Mouse (Mus musculus) embryonic facial prominence, embryonic 14.5 days (tissue): ENCODE results near the gene Tm9sf1. TPM values are rescaled to one million over a fixed set of nuclear protein-coding genes. Genes with fewer than 3 reads are reported as not detected.
A peak's percentile ranks its signal among the peaks of the same experiment; 100 is the strongest.

Experiments
- ATAC-seq: fragments of 200-750 bp; cut with Nextera tagmentation; 2 replicates; pipeline ENCODE4 v1.8.0; 2017; ENCODE audit warnings: low read depth, moderate number of reproducible peaks, moderate TSS enrichment
- DNase-seq: peaks from one replicate; pipeline ENCODE4 v3.0.0-alpha.2; 2015; ENCODE audit warnings: low spot score
- H3K27ac ChIP-seq: fragments of 300-500 bp; sonication (generic); replicated peaks from 2 replicates; pipeline ENCODE4 v1.5.1; 2014; ENCODE audit warnings: low read depth, mild to moderate bottlenecking, low read length, moderate library complexity
- H3K27me3 ChIP-seq: fragments of 300-500 bp; sonication (generic); replicated peaks from 2 replicates; pipeline ENCODE4 v1.6.1; 2014; ENCODE audit warnings: low read length; ENCODE audit not compliant: control insufficient read depth, insufficient read depth
- H3K36me3 ChIP-seq: fragments of 300-500 bp; sonication (generic); 2 replicates; pipeline ENCODE4 v1.6.1; 2014; ENCODE audit warnings: low read length, mixed read lengths; ENCODE audit not compliant: control insufficient read depth, insufficient read depth
- H3K4me1 ChIP-seq: fragments of 300-500 bp; sonication (generic); 2 replicates; pipeline ENCODE4 v1.6.1; 2014; ENCODE audit warnings: antibody characterized with exemption, low read length; ENCODE audit not compliant: control insufficient read depth, insufficient read depth
- H3K4me2 ChIP-seq: fragments of 300-500 bp; sonication (generic); 2 replicates; pipeline ENCODE4 v1.6.1; 2014; ENCODE audit warnings: low read depth, mild to moderate bottlenecking, low read length, moderate library complexity, mixed read lengths
- H3K4me3 ChIP-seq: fragments of 300-500 bp; sonication (generic); 2 replicates; pipeline ENCODE4 v1.5.1; 2014; ENCODE audit warnings: low read depth, mild to moderate bottlenecking, low read length
- H3K9ac ChIP-seq: fragments of 300-500 bp; sonication (generic); 2 replicates; pipeline ENCODE4 v1.6.1; 2014; ENCODE audit warnings: low read depth, mild to moderate bottlenecking, low read length, moderate library complexity, mixed read lengths
- H3K9me3 ChIP-seq: fragments of 300-500 bp; sonication (generic); 2 replicates; pipeline ENCODE4 v1.6.1; 2016; ENCODE audit warnings: low read length; ENCODE audit not compliant: control insufficient read depth
- WGBS: fragments of 180-500 bp; shearing (Covaris S2); extraction: QIAGEN DNeasy Blood & Tissue Kit; methylation state at CpG from one replicate; pipeline ENCODE4 v1.1.7; 2014; 5-methylcytosine and 5-hydroxymethylcytosine counted together
- polyA plus RNA-seq: library from polyadenylated mRNA; unstranded; fragments of >200 nt; fragmentation: Nextera tagmentation; extraction: Ambion mirVana; gene quantifications from 2 replicates; pipeline ENCODE4 v1.2.1, GENCODE M21; 2014

Tm9sf1 gene
- polyA plus RNA-seq, 1 experiment from 2014 or later, result 106 TPM

DNA sequence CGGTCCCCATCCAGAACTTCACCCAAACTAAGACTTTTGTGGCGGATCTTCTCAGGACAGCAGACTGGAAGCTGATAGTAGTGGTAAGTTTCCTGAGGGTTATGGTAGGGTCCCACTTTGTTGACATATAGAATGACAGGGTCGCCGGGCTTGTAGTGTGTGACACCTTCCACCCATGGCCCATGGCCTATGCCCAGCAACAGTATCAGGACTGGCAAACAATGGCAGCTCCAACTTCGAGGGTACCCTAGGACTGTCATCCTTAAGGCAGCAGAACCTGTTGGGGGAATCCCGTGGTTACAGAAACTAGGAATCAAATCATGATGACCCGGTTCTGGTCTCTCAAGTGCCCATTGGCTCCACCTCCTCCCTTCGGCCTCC is 937 bp downstream of the Tm9sf1 start:
- peak overlapping the region; percentile 95 for H3K9ac ChIP-seq
- H3K27me3 ChIP-seq, result no peaks in the 10 kb centered on the region
- peak; percentile 14; the same call in 1 of the 2 replicates for ATAC-seq
- H3K4me1 ChIP-seq, result peaks cover 19% of the 10 kb centered on the region
- H3K36me3 ChIP-seq, result peaks cover 52% of the 10 kb centered on the region
- H3K9me3 ChIP-seq, result no peaks in the 10 kb centered on the region
- H3K4me3 ChIP-seq, result peak overlapping the region; percentile 97
- H3K27ac ChIP-seq, result peak overlapping the region; percentile 96
- peak overlapping the region; percentile 85 for H3K4me2 ChIP-seq
- DNase-seq, result no peak
- WGBS, result 27% methylated on average over 6 of the region's 8 CpGs

- H3K36me3 ChIP-seq, result peaks cover 61% of the 10 kb centered on the region
These were observed 2.3 kb downstream of the Tm9sf1 start for GRCm38 (mm10) chr14:55641291-55641690.

GRCm38 (mm10) chr14:55640816-55641215 is 2.8 kb downstream of the Tm9sf1 start:
- ATAC-seq, result no peak

More at GRCm38 (mm10) chr14:55641291-55641690, 2.3 kb downstream of the Tm9sf1 start:
- DNase-seq (no peak), ATAC-seq (no peak)
- 93% methylated on average over 13 of the region's 13 CpGs for WGBS
- H3K9ac ChIP-seq, result no peak overlapping the region
- no peak overlapping the region for H3K4me3 ChIP-seq
- H3K27ac ChIP-seq, result no peak overlapping the region
- no peaks in the 10 kb centered on the region for H3K27me3 ChIP-seq
- H3K4me2 ChIP-seq, result no peak overlapping the region
- no peaks in the 10 kb centered on the region for H3K9me3 ChIP-seq
- H3K4me1 ChIP-seq, result peaks cover 19% of the 10 kb centered on the region

GRCm38 (mm10) chr14:55637795-55638194 is 5.8 kb downstream of the Tm9sf1 start, which contains the start of gene Gm49378:
Gene Gm49378, minus strand, starts transcription at chr14:55637895.
- Histone ChIP-seq H3K9me3 (no peaks in the 10 kb centered on the region), H3K9ac (no peak within 1 kb of the TSS), H3K4me2 (no peak within 1 kb of the TSS), H3K4me1 (peaks cover 11% of the 10 kb centered on the region), H3K4me3 (no peak within 1 kb of the TSS), H3K36me3 (peaks cover 69% of the 10 kb centered on the region), H3K27me3 (no peaks in the 10 kb centered on the region), H3K27ac (no peak within 1 kb of the TSS)
- 96% methylated on average over 9 of the region's 9 CpGs for WGBS
- ATAC-seq, result no peak
- DNase-seq, result no peak

More at GRCm38 (mm10) chr14:55640816-55641215, 2.8 kb downstream of the Tm9sf1 start:
- H3K27ac ChIP-seq, result no peak overlapping the region
- 95% methylated on average over 14 of the region's 14 CpGs for WGBS
- H3K4me3 ChIP-seq, result no peak overlapping the region
- H3K9ac ChIP-seq, result no peak overlapping the region
- no peak for DNase-seq
- H3K4me2 ChIP-seq, result no peak overlapping the region
- no peaks in the 10 kb centered on the region for H3K9me3 ChIP-seq
- H3K36me3 ChIP-seq, result peaks cover 60% of the 10 kb centered on the region
- H3K4me1 ChIP-seq, result peaks cover 19% of the 10 kb centered on the region
- H3K27me3 ChIP-seq, result no peaks in the 10 kb centered on the region

- H3K4me3 ChIP-seq, result peak within 1 kb of the TSS; percentile 78
- H3K9me3 ChIP-seq, result no peaks in the 10 kb centered on the region
- peak within 1 kb of the TSS; percentile 70 for H3K4me2 ChIP-seq
- ATAC-seq, result peak; percentile 93
- H3K9ac ChIP-seq, result peak within 1 kb of the TSS; percentile 81
- peak within 1 kb of the TSS; percentile 88 for H3K27ac ChIP-seq
- peaks cover 5% of the 10 kb centered on the region for H3K4me1 ChIP-seq
- no peaks in the 10 kb centered on the region for H3K27me3 ChIP-seq
- 2% methylated on average over 18 of the region's 33 CpGs for WGBS
- H3K36me3 ChIP-seq, result peaks cover 78% of the 10 kb centered on the region
- DNase-seq, result peak; percentile 96
These were observed 8.0 kb downstream of the Tm9sf1 start, which contains the start of gene Ipo4 for GRCm38 (mm10) chr14:55635523-55636007. Gene Ipo4, minus strand, starts transcription at chr14:55635957.

DNA sequence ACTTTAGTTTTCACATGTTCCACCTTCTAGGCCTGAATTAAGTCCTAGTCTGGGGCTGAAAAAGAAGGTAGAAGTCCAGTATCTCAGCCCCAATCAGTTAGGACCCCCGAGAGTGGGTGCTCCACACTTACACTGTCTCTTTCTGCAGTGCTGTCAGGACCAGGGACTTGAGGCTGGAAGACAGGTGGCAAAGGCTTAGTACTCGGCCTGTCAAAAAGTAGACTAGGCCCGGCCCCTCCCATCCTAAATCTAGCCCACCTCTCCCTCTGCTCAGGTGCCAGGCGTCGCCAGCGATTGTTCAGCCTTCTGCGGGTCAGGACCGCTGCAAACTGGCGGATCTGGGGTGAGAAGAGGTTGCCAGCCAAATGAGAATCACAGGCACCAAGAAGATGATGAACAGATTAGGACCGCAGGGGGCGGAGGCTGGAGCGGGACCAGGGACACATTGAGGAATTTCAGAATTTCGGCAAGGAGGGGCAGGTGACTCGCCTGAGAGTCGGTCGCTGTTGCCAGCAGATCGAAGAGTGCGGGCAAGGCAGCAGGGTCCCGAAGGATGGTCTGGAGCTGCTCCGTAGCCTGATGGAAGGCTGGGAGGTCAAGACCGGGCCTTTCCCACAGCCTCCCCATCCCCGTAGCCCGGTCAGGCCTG is 8.6 kb downstream of the Tm9sf1 start:
- 5% methylated on average over 22 of the region's 23 CpGs for WGBS
- Histone ChIP-seq H3K4me2 (peak overlapping the region; percentile 70), H3K4me3 (peak overlapping the region; percentile 78), H3K36me3 (peaks cover 78% of the 10 kb centered on the region), H3K4me1 (peaks cover 5% of the 10 kb centered on the region), H3K27ac (peak overlapping the region; percentile 88), H3K9ac (peak overlapping the region; percentile 81), H3K27me3 (no peaks in the 10 kb centered on the region), H3K9me3 (no peaks in the 10 kb centered on the region)
- ATAC-seq (peak; percentile 45), DNase-seq (peak; percentile 36)

- DNase-seq (no peak), ATAC-seq (no peak)
- Histone ChIP-seq H3K36me3 (peaks cover 96% of the 10 kb centered on the region), H3K4me1 (no peaks in the 10 kb centered on the region; the same call in 1 of the 2 replicates), H3K27me3 (no peaks in the 10 kb centered on the region), H3K4me3 (no peak overlapping the region), H3K9me3 (no peaks in the 10 kb centered on the region), H3K4me2 (no peak overlapping the region), H3K9ac (no peak overlapping the region), H3K27ac (no peak overlapping the region)
- 44% methylated on average over 5 of the region's 5 CpGs for WGBS
These were observed 14.3 kb downstream of the Tm9sf1 start for GRCm38 (mm10) chr14:55629312-55629711.

GRCm38 (mm10) chr14:55628077-55628827 is 15.4 kb downstream of the Tm9sf1 start:
- H3K27me3 ChIP-seq, result no peaks in the 10 kb centered on the region
- H3K4me1 ChIP-seq, result no peaks in the 10 kb centered on the region
- ATAC-seq (no peak; the same call in 1 of the 2 replicates), DNase-seq (no peak)
- H3K4me2 ChIP-seq, result no peak overlapping the region
- no peak overlapping the region for H3K4me3 ChIP-seq
- H3K36me3 ChIP-seq, result peaks cover 99% of the 10 kb centered on the region
- H3K27ac ChIP-seq, result no peak overlapping the region
- 96% methylated on average over 25 of the region's 27 CpGs for WGBS
- no peak overlapping the region for H3K9ac ChIP-seq
- H3K9me3 ChIP-seq, result no peaks in the 10 kb centered on the region
